Mouse (Mus musculus) left cerebral cortex, postnatal 36 days (tissue): ENCODE data around the gene Luc7l3. TPM values are rescaled to one million over a fixed set of nuclear protein-coding genes. Genes with fewer than 3 reads are reported as not detected.
A peak's percentile ranks its signal among the peaks of the same experiment; 100 is the strongest.

Experiments
- DNase-seq, 2 experiments: peaks; one replicate each; pipeline ENCODE4 v3.0.0; 2021 to 2022; ENCODE audit warnings: low spot score in 2 of 2, mixed read lengths in 1 of 2
- intact Hi-C: fragments of 180-260 bp; cut with DNase I; formaldehyde crosslinking; loops from one replicate; pipeline ENCODE4 v1.15.1; 2025
- total RNA-seq, 2 experiments: library from RNA; stranded (reverse); gene quantifications; 2 replicates each; pipeline ENCODE4 v1.2.3; 2021

Gene Luc7l3
- total RNA-seq, 2 experiments from 2014 or later = 85.0 to 137 TPM

GRCm38 (mm10) chr11:94317515-94317914, 4.3 kb downstream of the Luc7l3 start:
- DNase-seq = no peak
- intact Hi-C loops = no loop called here

GRCm38 (mm10) chr11:94317014-94317413, 4.8 kb downstream of the Luc7l3 start:
- DNase-seq = no peak
- intact Hi-C loops = no loop called here

GRCm38 (mm10) chr11:94316528-94316927, 5.3 kb downstream of the Luc7l3 start:
- DNase-seq = no peak
- intact Hi-C loops = no loop called here

DNA sequence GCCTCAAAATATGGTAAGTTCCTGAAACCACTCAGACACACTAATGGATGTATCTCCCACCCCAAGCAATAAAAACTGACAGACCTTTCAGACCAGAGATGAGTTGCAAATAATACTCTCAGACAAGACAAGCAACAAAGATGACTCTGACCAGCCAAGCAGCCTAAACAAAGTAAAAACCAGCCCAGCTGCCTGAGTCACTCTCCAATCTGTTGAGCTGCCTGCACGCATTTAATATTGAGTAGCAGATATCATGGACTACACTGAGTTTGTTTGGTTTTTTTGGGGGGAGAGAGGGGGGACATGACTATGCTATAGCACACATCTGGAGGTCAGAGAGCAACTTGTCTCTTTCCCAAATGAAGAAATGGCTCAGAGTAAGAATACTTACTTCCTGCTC, 6.5 kb downstream of the Luc7l3 start:
- no peak for DNase-seq
- intact Hi-C loops = no loop called here

GRCm38 (mm10) chr11:94314098-94314652, 7.6 kb downstream of the Luc7l3 start:
- DNase-seq = no peak
- intact Hi-C loops = no loop called here

- no peak for DNase-seq
- intact Hi-C loops = no loop called here
Measured at GRCm38 (mm10) chr11:94312733-94313132, 9.1 kb downstream of the Luc7l3 start.

DNA sequence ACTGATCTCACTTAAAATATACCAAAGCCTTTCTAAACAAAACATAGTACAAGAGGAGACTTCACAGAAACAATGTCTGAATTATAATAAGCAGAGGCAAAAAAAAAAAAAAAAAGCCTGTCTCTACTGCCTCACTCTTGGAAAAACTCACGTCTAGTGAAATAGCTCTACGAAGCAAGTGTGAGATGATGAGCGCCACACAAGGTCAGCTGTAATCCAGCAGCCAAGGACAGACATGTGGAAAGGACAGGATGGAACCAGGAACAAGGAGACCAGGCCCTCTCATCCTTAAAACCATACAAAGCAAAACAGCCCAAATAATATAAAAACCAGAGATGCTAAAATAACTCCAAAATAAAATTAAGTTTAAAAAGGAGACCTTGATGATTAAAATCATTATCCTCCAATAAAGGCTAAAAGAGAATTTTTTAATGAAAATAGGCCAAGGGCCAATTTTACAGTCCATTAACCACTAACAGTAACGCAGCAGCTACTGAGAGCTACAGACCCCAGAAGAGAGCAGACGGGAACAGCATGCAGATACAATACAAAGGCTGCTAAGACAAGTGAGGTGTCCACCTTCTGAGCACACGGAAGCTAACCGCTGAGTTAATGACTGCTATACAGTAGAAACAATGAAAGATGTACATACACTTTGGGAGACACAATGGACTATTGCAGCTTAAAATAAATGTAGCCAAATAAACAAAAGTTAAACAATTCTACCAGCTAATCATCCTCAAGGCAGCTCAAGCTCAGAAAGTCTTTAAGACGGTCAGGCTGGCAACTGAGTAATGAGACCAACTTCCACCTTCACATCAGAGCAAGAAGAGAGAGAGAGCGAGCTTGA, 26.6 kb downstream of the Luc7l3 start:
- DNase-seq = no peak
- intact Hi-C loops = no loop called here

DNA sequence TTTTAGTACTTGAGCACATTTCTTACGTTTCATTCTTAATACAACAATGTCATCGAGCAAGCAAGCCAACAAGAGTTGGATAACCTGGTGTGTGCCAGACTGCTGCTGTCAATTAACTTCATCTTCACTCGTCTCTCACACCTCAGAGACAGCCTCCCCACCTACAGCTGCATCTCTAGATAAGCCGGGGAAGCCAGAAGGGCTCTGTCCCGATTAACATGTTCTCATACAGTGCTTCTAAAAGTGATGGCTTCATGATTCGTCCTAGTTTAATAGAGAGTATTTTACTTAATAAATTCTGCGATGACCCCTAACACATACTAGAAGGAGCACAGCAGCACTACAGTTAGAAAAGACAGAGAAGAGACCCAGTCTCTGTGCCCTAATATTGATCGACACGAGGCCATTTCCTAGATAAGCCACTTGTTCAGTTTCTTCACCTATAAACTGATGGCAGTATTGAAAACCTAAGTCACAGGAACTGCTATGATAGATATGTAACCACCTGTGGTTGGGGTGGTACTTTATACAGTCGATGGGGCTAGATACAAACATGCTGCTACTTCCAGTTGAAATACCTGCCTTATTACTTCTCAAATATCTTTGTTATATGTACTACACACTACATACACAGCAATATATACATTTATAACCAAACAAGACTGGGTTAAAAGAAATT, 31.6 kb downstream of the Luc7l3 start:
- intact Hi-C loops = no loop called here
- no peak for DNase-seq

DNA sequence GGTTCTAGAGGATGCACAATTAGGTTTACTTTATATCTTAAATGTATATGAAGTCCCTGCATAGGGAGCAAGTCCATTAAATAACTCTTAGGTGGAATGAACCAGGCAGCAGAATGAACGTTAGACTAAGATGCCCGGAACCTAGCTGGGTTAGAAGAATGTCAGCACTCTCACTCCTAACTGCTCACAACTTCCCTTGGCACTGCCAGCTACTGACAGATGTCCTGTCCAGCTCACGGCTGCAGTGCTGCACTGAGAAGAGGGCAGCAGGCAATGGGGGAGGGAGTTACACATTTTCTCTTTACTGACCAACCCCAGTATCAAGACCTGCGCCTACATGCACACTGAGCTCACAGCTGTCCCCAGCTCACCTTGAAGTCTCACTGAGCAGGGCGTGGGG, 34.7 kb downstream of the Luc7l3 start:
- no peak for DNase-seq
- intact Hi-C loops = no loop called here

DNA sequence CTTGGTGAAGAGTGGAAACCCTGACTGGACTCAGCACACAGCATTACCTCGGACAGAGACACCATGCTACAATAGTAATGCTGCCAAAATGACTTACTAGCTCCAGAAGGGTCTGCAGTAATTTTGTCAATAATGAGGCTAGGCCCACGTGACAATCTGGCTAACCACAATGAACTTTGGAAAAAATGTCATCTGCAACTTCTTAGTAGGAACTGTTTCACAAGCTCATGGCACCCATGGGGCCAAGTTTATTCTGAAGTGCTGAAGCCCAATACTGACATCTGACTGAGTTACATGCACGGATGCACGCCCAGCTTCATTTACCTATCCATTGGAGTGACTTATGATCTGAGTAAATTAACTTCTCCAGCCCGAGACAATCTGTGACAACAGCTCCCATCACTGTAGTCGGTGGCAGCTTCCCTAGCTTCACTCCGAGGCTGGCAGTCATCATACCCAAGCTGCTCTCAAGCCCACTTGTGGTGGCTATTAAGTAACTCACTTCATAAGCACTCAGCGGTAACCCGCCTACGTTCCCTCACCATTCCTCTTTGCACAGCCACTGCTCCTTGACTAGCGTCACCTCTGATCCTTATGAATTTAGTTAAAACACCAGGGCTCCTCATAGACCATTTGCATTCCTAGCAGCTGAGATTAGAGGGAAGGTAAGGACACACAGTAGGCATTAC, 35.8 kb downstream of the Luc7l3 start:
- intact Hi-C loops = no loop called here
- no peak for DNase-seq

DNA sequence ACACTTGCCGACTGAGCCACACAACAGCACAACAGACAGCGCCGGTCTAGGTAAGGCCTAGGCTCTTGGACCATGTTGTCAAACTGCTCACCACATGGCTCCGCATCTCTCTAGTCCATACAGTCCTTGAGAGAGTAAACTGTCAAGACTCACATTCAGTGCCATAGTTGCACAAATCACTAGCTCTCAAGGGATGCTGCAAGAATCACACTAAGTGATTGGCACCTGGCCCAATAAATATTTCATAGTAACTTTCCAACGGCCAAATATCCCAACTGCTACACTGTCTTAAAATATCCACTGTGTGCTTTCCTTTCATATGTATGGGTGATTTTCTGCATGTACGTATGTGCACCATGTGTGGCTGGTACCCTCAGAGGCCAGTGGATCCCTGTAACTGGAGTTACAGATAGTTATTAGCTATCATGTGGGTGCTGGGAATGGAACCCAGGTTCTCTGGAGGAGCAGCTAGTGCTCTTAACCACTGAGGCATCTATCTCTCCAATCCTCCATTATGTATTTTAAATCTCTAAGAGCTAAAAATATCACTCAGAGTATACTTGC, 38.2 kb downstream of the Luc7l3 start:
- no peak for DNase-seq
- intact Hi-C loops = no loop called here

DNA sequence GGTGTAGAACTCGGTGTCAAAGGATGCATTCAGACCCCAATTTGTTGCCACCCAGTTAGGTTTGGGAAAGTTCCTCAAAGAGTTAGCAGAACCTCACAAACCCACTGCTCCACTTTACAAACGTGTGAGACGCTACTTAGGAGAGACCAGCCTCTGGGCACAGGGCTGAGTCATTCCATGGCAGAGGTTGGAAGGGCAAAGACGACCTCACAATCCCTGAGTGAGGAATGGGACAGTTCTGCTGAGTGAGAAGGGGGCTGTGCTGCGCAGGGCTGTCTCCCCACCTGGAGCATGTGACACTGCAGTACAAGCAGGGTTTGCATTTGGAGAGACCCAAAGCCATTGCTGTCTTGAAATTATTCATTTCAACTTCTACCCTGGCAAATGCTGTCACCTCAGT, 39.5 kb downstream of the Luc7l3 start:
- intact Hi-C loops = no loop called here
- no peak for DNase-seq

- intact Hi-C loops = no loop called here
- DNase-seq = no peak
Measured at GRCm38 (mm10) chr11:94281199-94282181, 40.3 kb downstream of the Luc7l3 start, which contains the start of gene Gm21885. Gene Gm21885, plus strand, starts transcription at chr11:94281873.

- intact Hi-C loops = loop anchor here (1.0 to 2.0 kb wide), 2 partner anchors 41 to 144 kb away; no protein-coding TSS in a partner anchor
- peak; percentile 91 to 92 for DNase-seq
Measured at GRCm38 (mm10) chr11:94276869-94277337, 44.9 kb downstream of the Luc7l3 start.

GRCm38 (mm10) chr11:94275686-94276085, 46.1 kb downstream of the Luc7l3 start:
- DNase-seq = no peak
- intact Hi-C loops = loop anchor here (1.0 to 2.0 kb wide), 2 partner anchors 39 to 143 kb away; no protein-coding TSS in a partner anchor

- intact Hi-C loops = no loop called here
- DNase-seq = no peak
Measured at GRCm38 (mm10) chr11:94275226-94275625, 46.6 kb downstream of the Luc7l3 start.

- no peak for DNase-seq
- intact Hi-C loops = no loop called here
Measured at GRCm38 (mm10) chr11:94274206-94274867, 47.5 kb downstream of the Luc7l3 start.
